Mouse (Mus musculus): Measurements from ENCODE around the gene Adgrb3.
A peak's percentile ranks its signal among the peaks of the same experiment; 100 is the strongest.

Adgrb3 gene

GRCm38 (mm10) chr1:25828971-25829920 is at the start of gene Adgrb3:
Gene Adgrb3, minus strand, starts transcription at chr1:25829707.
- no peak for ATAC-seq (ENCODE audit: insufficient number of reproducible peaks, low FRiP score, low TSS enrichment)

- ATAC-seq (ENCODE audit: insufficient number of reproducible peaks, low FRiP score, low TSS enrichment), result no peak
Measured at GRCm38 (mm10) chr1:25877526-25877925, 48.0 kb upstream of the Adgrb3 start.

- no peak for ATAC-seq (ENCODE audit: insufficient number of reproducible peaks, low FRiP score, low TSS enrichment)
Measured at GRCm38 (mm10) chr1:25857473-25857872, 28.0 kb upstream of the Adgrb3 start.

GRCm38 (mm10) chr1:25854451-25854978 is 25.0 kb upstream of the Adgrb3 start:
- ATAC-seq (ENCODE audit: insufficient number of reproducible peaks, low FRiP score, low TSS enrichment), result no peak

GRCm38 (mm10) chr1:25832260-25832659 is 2.8 kb upstream of the Adgrb3 start:
- no peak for ATAC-seq (ENCODE audit: insufficient number of reproducible peaks, low FRiP score, low TSS enrichment)

GRCm38 (mm10) chr1:25831521-25831900 is 2.0 kb upstream of the Adgrb3 start:
- no peak for ATAC-seq (ENCODE audit: insufficient number of reproducible peaks, low FRiP score, low TSS enrichment)

- ATAC-seq (ENCODE audit: insufficient number of reproducible peaks, low FRiP score, low TSS enrichment), result no peak
Measured at GRCm38 (mm10) chr1:25830757-25831520, 1.4 kb upstream of the Adgrb3 start.

- peak; percentile 74 for ATAC-seq (ENCODE audit: insufficient number of reproducible peaks, low FRiP score, low TSS enrichment)
Measured at GRCm38 (mm10) chr1:25829921-25830751, 629 bp upstream of the Adgrb3 start.

GRCm38 (mm10) chr1:25828071-25828755 is 1.3 kb downstream of the Adgrb3 start:
- no peak for ATAC-seq (ENCODE audit: insufficient number of reproducible peaks, low FRiP score, low TSS enrichment)

GRCm38 (mm10) chr1:25827436-25827835 is 2.1 kb downstream of the Adgrb3 start:
- no peak for ATAC-seq (ENCODE audit: insufficient number of reproducible peaks, low FRiP score, low TSS enrichment)

- no peak for ATAC-seq (ENCODE audit: insufficient number of reproducible peaks, low FRiP score, low TSS enrichment)
Measured at GRCm38 (mm10) chr1:25826771-25827170, 2.7 kb downstream of the Adgrb3 start.

GRCm38 (mm10) chr1:25824626-25825025 is 4.9 kb downstream of the Adgrb3 start:
- 0 out of 2 replicates have a peak, but pooled peaks have one; percentile 22 for ATAC-seq (ENCODE audit: insufficient number of reproducible peaks, low FRiP score, low TSS enrichment)

GRCm38 (mm10) chr1:25823961-25824360 is 5.5 kb downstream of the Adgrb3 start:
- no peak for ATAC-seq (ENCODE audit: insufficient number of reproducible peaks, low FRiP score, low TSS enrichment)

- ATAC-seq (ENCODE audit: insufficient number of reproducible peaks, low FRiP score, low TSS enrichment), result no peak
Measured at GRCm38 (mm10) chr1:25815491-25815890, 14.0 kb downstream of the Adgrb3 start.

GRCm38 (mm10) chr1:25778784-25779183 is 50.7 kb downstream of the Adgrb3 start:
- ATAC-seq (ENCODE audit: insufficient number of reproducible peaks, low FRiP score, low TSS enrichment), result no peak

- no peak for ATAC-seq (ENCODE audit: insufficient number of reproducible peaks, low FRiP score, low TSS enrichment)
Measured at GRCm38 (mm10) chr1:25777459-25777858, 52.0 kb downstream of the Adgrb3 start.

- ATAC-seq (ENCODE audit: insufficient number of reproducible peaks, low FRiP score, low TSS enrichment), result peak; percentile 59; the same call in 1 of the 2 replicates
Measured at GRCm38 (mm10) chr1:25775440-25776130, 53.9 kb downstream of the Adgrb3 start.

- ATAC-seq (ENCODE audit: insufficient number of reproducible peaks, low FRiP score, low TSS enrichment), result no peak
Measured at GRCm38 (mm10) chr1:25768958-25769357, 60.5 kb downstream of the Adgrb3 start.

- ATAC-seq (ENCODE audit: insufficient number of reproducible peaks, low FRiP score, low TSS enrichment), result peak; percentile 69
Measured at GRCm38 (mm10) chr1:25755265-25755664, 74.2 kb downstream of the Adgrb3 start.

All from cerebellum, adult (tissue).